Mouse (Mus musculus): Measurements from ENCODE around the gene Map3k20.

- TF ChIP-seq POLR2A (IDR thresholded peaks at IDR 0.05; ENCODE audit: low read depth, low read length): no peak
- no peak for TF ChIP-seq CTCF (IDR thresholded peaks at IDR 0.05; ENCODE audit: extremely low read depth, insufficient read length, insufficient replicate concordance, low read depth, low read length)
These were observed 12.3 kb downstream of the Map3k20 start for GRCm38 (mm10) chr2:72297716-72298082.
